Mouse (Mus musculus) liver, embryonic 12.5 days (tissue): ENCODE data around the gene Cnp. TPM values are rescaled to one million over a fixed set of nuclear protein-coding genes. Genes with fewer than 3 reads are reported as not detected.

Experiments used
- ATAC-seq: fragments of 200-750 bp; cut with Nextera tagmentation; 2 replicates; pipeline ENCODE4 v1.8.0; 2017; ENCODE audit warnings: moderate number of reproducible peaks, mild to moderate bottlenecking, moderate library complexity
- H3K27ac ChIP-seq: fragments of 300-500 bp; sonication (generic); 2 replicates; pipeline ENCODE4 v1.5.1; 2016; ENCODE audit warnings: mild to moderate bottlenecking
- H3K27me3 ChIP-seq: fragments of 300-500 bp; sonication (generic); replicated peaks from 2 replicates; pipeline ENCODE4 v1.6.1; 2016; ENCODE audit warnings: mild to moderate bottlenecking, moderate library complexity
- H3K36me3 ChIP-seq: fragments of 300-500 bp; sonication (generic); 2 replicates; pipeline ENCODE4 v1.6.1; 2016; ENCODE audit warnings: mild to moderate bottlenecking, moderate library complexity
- H3K4me1 ChIP-seq: fragments of 300-500 bp; sonication (generic); 2 replicates; pipeline ENCODE4 v1.6.1; 2016
- H3K4me2 ChIP-seq: fragments of 300-500 bp; sonication (generic); 2 replicates; pipeline ENCODE4 v1.6.1; 2016; ENCODE audit warnings: mild to moderate bottlenecking, moderate library complexity
- H3K4me3 ChIP-seq: fragments of 300-500 bp; sonication (generic); 2 replicates; pipeline ENCODE4 v1.5.1; 2016; ENCODE audit warnings: mild to moderate bottlenecking, moderate library complexity
- H3K9ac ChIP-seq: fragments of 300-500 bp; sonication (generic); 2 replicates; pipeline ENCODE4 v1.6.1; 2016; ENCODE audit warnings: mild to moderate bottlenecking, moderate library complexity
- H3K9me3 ChIP-seq: fragments of 300-500 bp; sonication (generic); replicated peaks from 2 replicates; pipeline ENCODE4 v1.6.1; 2016; ENCODE audit warnings: mild to moderate bottlenecking, moderate library complexity
- WGBS: fragments of 180-500 bp; shearing (Covaris S2); methylation state at CpG from one replicate; pipeline ENCODE4 v1.1.7; 2016; ENCODE audit not compliant: insufficient replicate concordance; 5-methylcytosine and 5-hydroxymethylcytosine counted together
- polyA plus RNA-seq: library from polyadenylated mRNA; unstranded; fragments of >200 nt; fragmentation: Nextera tagmentation; extraction: Ambion mirVana; gene quantifications from 2 replicates; pipeline ENCODE4 v1.2.1, GENCODE M21; 2016

The Cnp gene
- polyA plus RNA-seq, 1 experiment from 2014 or later, result 12.9 TPM

DNA sequence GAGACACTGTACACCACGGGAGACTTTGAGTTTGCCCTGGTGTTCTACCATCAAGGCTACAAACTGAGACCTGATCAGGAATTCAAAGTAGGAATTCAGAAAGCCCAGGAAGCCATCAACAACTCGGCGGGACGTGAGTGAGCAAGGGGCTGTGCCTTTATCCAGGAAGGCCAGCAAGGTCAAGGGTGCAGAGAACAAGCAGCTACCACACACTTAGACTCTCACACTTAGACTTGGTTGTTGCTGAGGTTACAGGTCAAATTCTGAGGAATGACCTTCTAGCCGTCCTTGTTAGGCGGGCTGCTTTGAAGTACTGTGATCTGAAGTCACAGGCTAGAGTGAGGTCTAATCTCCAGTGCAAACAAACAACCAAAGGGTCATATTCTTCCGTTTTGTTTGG is 15.2 kb upstream of the Cnp start:
- Histone ChIP-seq H3K4me3 (no peak overlapping the region), H3K9me3 (no peaks in the 10 kb centered on the region), H3K9ac (no peak overlapping the region), H3K27me3 (peaks cover 13% of the 10 kb centered on the region), H3K4me1 (peaks cover 4% of the 10 kb centered on the region; the same call in 1 of the 2 replicates), H3K4me2 (no peak overlapping the region), H3K27ac (no peak overlapping the region), H3K36me3 (no peaks in the 10 kb centered on the region)
- WGBS, result 46% methylated on average over 7 of the region's 7 CpGs
- ATAC-seq, result no peak

DNA sequence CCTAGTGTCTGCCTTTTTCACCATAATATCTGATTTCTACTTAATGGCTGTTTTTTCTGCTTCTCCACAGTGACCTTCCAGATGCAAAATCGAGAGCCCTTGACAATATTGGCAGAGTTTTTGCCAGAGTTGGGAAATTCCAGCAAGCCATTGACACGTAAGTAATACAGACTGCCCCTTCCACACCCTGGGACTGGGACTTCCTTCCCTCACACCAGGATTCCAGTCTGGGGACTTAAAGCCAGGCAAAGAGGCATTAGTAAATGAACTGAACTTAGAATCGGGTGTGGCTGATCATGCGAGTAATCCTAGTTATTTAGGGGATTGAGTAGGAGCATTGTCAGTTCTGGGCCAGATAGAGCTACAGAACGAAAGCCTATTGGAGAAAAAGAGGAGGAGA is 13.0 kb upstream of the Cnp start:
- H3K27ac ChIP-seq, result no peak overlapping the region
- no peaks in the 10 kb centered on the region for H3K9me3 ChIP-seq
- no peaks in the 10 kb centered on the region for H3K4me1 ChIP-seq
- no peak overlapping the region for H3K4me2 ChIP-seq
- no peaks in the 10 kb centered on the region for H3K36me3 ChIP-seq
- ATAC-seq, result no peak
- H3K27me3 ChIP-seq, result peaks cover 13% of the 10 kb centered on the region
- no peak overlapping the region for H3K9ac ChIP-seq
- no peak overlapping the region for H3K4me3 ChIP-seq
- WGBS, result 62% methylated on average over 5 of the region's 5 CpGs

DNA sequence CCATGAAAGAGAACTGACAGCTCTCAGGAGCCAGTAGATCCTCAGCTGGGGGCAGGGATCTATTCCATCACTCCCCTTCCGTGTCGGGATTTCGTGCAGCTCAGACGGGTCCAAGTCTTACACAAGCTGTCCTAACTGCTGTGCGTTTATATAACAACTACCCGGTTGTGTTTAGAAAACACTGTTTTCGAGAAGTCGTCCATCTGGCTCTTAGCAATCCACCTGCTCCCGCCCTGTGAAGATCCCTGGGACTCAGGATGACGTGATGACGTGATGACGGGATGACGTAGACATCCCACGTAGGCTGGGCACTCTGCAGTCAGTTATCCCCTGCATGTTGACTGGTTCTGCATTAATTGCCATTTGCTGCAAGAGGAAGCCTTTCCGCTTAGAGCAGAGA is 10.4 kb upstream of the Cnp start:
- Histone ChIP-seq H3K4me3 (no peak overlapping the region), H3K9ac (no peak overlapping the region), H3K4me1 (peaks cover 3% of the 10 kb centered on the region; the same call in 1 of the 2 replicates), H3K36me3 (no peaks in the 10 kb centered on the region), H3K27me3 (peaks cover 8% of the 10 kb centered on the region), H3K9me3 (no peaks in the 10 kb centered on the region), H3K27ac (no peak overlapping the region), H3K4me2 (no peak overlapping the region)
- no peak for ATAC-seq
- WGBS, result 79% methylated on average over 15 of the region's 15 CpGs

GRCm38 (mm10) chr11:100564703-100565102 is 10.0 kb upstream of the Cnp start:
- Histone ChIP-seq H3K9me3 (no peaks in the 10 kb centered on the region), H3K4me3 (no peak overlapping the region)
- 53% methylated on average over 6 of the region's 6 CpGs for WGBS

GRCm38 (mm10) chr11:100567229-100567628 is 7.5 kb upstream of the Cnp start:
- WGBS, result 54% methylated on average over 5 of the region's 5 CpGs
- no peak for ATAC-seq
- no peak overlapping the region for H3K9ac ChIP-seq
- H3K27me3 ChIP-seq, result peaks cover 12% of the 10 kb centered on the region
- H3K27ac ChIP-seq, result no peak overlapping the region
- H3K4me1 ChIP-seq, result peaks cover 18% of the 10 kb centered on the region
- no peaks in the 10 kb centered on the region for H3K9me3 ChIP-seq
- H3K4me3 ChIP-seq, result no peak overlapping the region
- H3K4me2 ChIP-seq, result no peak overlapping the region
- no peaks in the 10 kb centered on the region for H3K36me3 ChIP-seq

More at GRCm38 (mm10) chr11:100564703-100565102, 10.0 kb upstream of the Cnp start:
- Histone ChIP-seq H3K36me3 (no peaks in the 10 kb centered on the region), H3K4me1 (peaks cover 3% of the 10 kb centered on the region; the same call in 1 of the 2 replicates), H3K9ac (no peak overlapping the region), H3K27ac (no peak overlapping the region), H3K27me3 (peaks cover 8% of the 10 kb centered on the region), H3K4me2 (no peak overlapping the region)
- ATAC-seq, result no peak

DNA sequence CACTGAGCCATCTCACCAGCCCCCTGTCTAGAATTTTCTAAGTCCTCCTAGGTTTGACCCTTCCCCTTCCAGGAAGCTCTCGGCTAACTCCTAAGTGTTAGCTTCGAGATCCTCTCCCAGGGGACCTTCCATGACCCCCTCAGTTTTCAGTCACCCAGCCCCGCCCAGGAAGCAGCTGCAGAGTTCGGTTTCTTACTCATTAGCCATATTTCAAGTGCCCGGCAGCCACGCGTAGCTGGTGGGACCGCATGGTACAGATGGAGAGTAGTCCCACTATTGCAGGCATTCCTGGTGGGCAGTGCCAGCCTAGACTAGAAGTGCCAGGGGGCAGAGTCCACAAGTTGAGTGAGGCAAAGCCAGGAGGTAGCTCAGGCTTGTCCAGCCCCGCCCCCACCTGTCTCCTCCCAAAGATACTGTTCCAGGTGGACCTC is 6.9 kb upstream of the Cnp start:
- no peak for ATAC-seq
- Histone ChIP-seq H3K36me3 (no peaks in the 10 kb centered on the region), H3K4me2 (no peak overlapping the region), H3K4me1 (peaks cover 18% of the 10 kb centered on the region), H3K27ac (no peak overlapping the region), H3K9me3 (no peaks in the 10 kb centered on the region), H3K4me3 (no peak overlapping the region), H3K9ac (no peak overlapping the region), H3K27me3 (peaks cover 12% of the 10 kb centered on the region)
- WGBS, result 35% methylated on average over 9 of the region's 9 CpGs

DNA sequence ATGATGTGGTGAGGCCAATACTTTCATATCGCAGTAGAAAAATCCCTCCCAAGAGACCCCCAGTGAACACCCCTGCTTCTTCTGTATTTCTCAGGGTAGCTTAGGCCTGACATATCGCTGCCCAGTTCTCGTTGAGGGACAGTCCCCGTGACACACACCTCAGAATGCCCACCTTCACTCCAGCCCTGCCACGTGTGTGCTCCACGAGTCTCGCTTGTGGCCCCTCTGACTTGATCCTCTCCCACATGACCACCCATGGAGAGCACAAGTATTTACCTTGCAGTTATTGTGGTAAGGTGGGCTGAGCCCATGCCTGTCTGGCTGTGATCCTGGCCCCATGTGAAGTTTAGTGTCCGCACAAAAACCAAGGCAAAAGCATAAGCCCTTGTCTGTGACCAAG is 6.0 kb upstream of the Cnp start:
- no peak overlapping the region for H3K4me3 ChIP-seq
- H3K9me3 ChIP-seq, result no peaks in the 10 kb centered on the region
- WGBS, result 74% methylated on average over 8 of the region's 8 CpGs
- H3K27ac ChIP-seq, result no peak overlapping the region
- peaks cover 18% of the 10 kb centered on the region for H3K4me1 ChIP-seq
- H3K36me3 ChIP-seq, result no peaks in the 10 kb centered on the region
- ATAC-seq, result no peak
- no peak overlapping the region for H3K9ac ChIP-seq
- no peak overlapping the region for H3K4me2 ChIP-seq
- H3K27me3 ChIP-seq, result peaks cover 12% of the 10 kb centered on the region

DNA sequence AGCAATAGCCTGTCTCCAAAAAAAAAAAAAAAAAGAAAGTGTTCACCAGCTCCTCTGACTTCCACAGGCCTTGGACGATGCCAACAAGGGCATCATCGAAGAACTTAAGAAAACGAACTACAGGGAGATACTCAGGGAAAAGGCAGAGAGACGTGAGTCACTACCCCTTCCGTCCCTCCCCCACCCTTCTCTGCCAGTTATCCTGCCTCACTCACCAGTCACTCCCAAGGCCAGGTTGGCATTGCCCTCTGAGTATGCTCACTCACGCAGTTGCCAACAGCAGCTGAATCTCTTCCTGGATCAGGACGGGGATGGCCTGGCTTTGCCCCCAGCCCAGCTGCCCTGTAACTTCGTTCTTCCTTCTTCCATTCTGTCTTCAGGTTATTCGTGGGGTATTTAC is 4.9 kb upstream of the Cnp start:
- Histone ChIP-seq H3K4me3 (no peak overlapping the region), H3K4me2 (no peak overlapping the region), H3K27me3 (peaks cover 12% of the 10 kb centered on the region), H3K9me3 (no peaks in the 10 kb centered on the region), H3K27ac (no peak overlapping the region), H3K4me1 (peaks cover 26% of the 10 kb centered on the region), H3K9ac (no peak overlapping the region), H3K36me3 (no peaks in the 10 kb centered on the region)
- no peak for ATAC-seq
- WGBS, result 55% methylated on average over 9 of the region's 9 CpGs

- peaks cover 12% of the 10 kb centered on the region for H3K27me3 ChIP-seq
- peaks cover 35% of the 10 kb centered on the region for H3K4me1 ChIP-seq
- no peak overlapping the region for H3K27ac ChIP-seq
- H3K9ac ChIP-seq, result no peak overlapping the region
- WGBS, result 14% methylated on average over 8 of the region's 8 CpGs
- no peaks in the 10 kb centered on the region for H3K36me3 ChIP-seq
- no peaks in the 10 kb centered on the region for H3K9me3 ChIP-seq
- H3K4me2 ChIP-seq, result peak overlapping the region; percentile 43
- peak overlapping the region; percentile 7; the same call in 1 of the 2 replicates for H3K4me3 ChIP-seq
- ATAC-seq, result no peak
These were observed 4.1 kb upstream of the Cnp start for GRCm38 (mm10) chr11:100570430-100571201.

DNA sequence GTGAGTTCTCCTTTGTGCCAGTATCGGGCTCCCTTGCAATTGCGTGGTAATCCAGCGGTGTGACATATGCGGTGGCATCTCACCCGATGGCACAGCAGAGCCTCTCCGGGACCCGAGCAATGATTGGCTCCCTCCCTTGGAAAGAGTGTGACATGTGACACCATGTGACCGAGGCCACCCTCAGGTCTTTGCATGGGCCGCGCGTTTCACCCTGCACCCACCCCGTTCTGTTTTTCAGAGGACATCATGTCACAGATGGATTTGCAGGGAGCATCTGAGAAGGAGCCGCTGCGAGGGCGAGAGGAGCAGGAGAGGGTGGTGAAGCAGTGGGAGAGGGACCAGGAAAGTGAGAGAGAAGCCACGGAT is 3.5 kb upstream of the Cnp start:
- Histone ChIP-seq H3K9ac (no peak overlapping the region), H3K36me3 (no peaks in the 10 kb centered on the region), H3K27ac (no peak overlapping the region), H3K4me1 (peaks cover 40% of the 10 kb centered on the region), H3K4me3 (peak overlapping the region; percentile 1; the same call in 1 of the 2 replicates), H3K4me2 (peak overlapping the region; percentile 43), H3K27me3 (peaks cover 12% of the 10 kb centered on the region), H3K9me3 (no peaks in the 10 kb centered on the region)
- WGBS, result 15% methylated on average over 16 of the region's 16 CpGs
- ATAC-seq, result no peak

- Histone ChIP-seq H3K4me2 (peak overlapping the region; percentile 88), H3K27ac (no peak overlapping the region), H3K36me3 (peaks cover 8% of the 10 kb centered on the region), H3K27me3 (peaks cover 12% of the 10 kb centered on the region), H3K9me3 (no peaks in the 10 kb centered on the region), H3K4me3 (peak overlapping the region; percentile 70), H3K4me1 (peaks cover 42% of the 10 kb centered on the region), H3K9ac (no peak overlapping the region)
- ATAC-seq, result no peak
- 46% methylated on average over 3 of the region's 3 CpGs for WGBS
These were observed 516 bp upstream of the Cnp start for GRCm38 (mm10) chr11:100574188-100574587.

DNA sequence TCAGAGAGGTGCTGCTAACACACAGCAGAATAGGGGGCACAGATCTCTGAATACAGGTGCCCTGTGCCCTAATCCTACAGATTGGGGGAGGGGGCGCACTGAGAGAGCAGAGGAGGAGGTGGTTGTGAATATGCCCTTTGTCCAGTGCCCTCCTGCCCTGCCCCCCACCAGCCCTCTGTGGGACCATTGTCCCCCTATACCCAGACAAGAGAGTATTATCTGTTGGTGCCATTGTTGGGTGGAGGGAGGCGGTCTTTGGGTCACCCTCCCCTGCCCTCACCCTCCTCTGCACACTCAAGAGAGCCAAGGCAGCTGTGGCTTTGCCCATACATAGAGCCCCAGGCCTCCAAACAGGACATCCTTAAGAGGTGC is 766 bp downstream of the Cnp start:
- Histone ChIP-seq H3K4me1 (peaks cover 38% of the 10 kb centered on the region), H3K4me2 (peak overlapping the region; percentile 88), H3K9me3 (no peaks in the 10 kb centered on the region), H3K9ac (peak overlapping the region; percentile 69), H3K27me3 (peaks cover 11% of the 10 kb centered on the region), H3K27ac (peak overlapping the region; percentile 45; the same call in 1 of the 2 replicates), H3K36me3 (peaks cover 21% of the 10 kb centered on the region), H3K4me3 (peak overlapping the region; percentile 70)
- peak; percentile 17; the same call in 1 of the 2 replicates for ATAC-seq
- 32% methylated on average over 2 of the region's 2 CpGs for WGBS
